Mouse (Mus musculus): ENCODE measurements around the gene Gpr85. TPM values are rescaled to one million over a fixed set of nuclear protein-coding genes. Genes with fewer than 3 reads are reported as not detected.

The Gpr85 gene
- total and polyA plus RNA-seq, 3 experiments: 0.20 to 0.59 (median 0.35) TPM

DNA sequence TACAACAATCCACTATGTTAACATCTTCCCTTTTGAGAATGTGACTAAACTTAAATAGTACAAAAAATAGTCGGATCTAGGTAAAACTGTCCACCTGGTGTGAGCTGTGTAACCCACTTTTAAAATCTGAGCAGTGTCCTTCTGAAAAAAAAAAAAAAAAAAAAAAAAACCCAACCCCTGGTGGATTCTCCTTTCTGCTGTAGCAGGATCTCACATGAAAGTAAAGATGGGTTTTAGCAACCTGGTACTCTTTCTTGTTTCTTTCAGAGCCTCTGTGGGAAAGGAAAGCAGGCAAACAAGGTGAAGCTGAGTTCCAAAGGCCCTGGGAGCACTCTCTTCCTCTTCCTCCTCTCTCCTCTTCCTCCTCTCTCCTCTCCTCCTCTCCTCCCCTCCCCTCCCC, 10.9 kb downstream of the Gpr85 start:
- Histone ChIP-seq H3K4me2 (ENCODE audit: insufficient read depth, low read depth, poor library complexity, severe bottlenecking) (no peak overlapping the region), H3K27ac (ENCODE audit: insufficient read depth, low read depth) (no peak overlapping the region), H3K4me1 (ENCODE audit: control insufficient read depth in 1 of 2, insufficient read depth in 2 of 2) (no peaks in the 10 kb centered on the region), H3K9ac (ENCODE audit: insufficient read depth, low read depth) (no peak overlapping the region), H3K27me3 (replicated peaks) (no peaks in the 10 kb centered on the region), H3K36me3 (replicated peaks in 1 of 2; ENCODE audit: control insufficient read depth in 1 of 2, insufficient read depth in 1 of 2, low read length in 1 of 2) (no peaks in the 10 kb centered on the region), H3K9me3 (replicated peaks; ENCODE audit: low read length) (no peaks in the 10 kb centered on the region), H3K4me3 (replicated peaks in 1 of 3; ENCODE audit: low read depth in 2 of 3, low read length in 2 of 3, poor library complexity in 1 of 3) (no peak overlapping the region), H3K79me2 (replicated peaks; ENCODE audit: control insufficient read depth, extremely low read depth, insufficient read depth, poor library complexity, severe bottlenecking) (no peaks in the 10 kb centered on the region)
- dilution Hi-C loops (cut with MboI; ENCODE audit: extremely low pct_ligation_motif_present, extremely low pct_unique_long_range_greater_than_20kb, low sequenced_read_pairs): no loop called here
- TF ChIP-seq ZNF384 (IDR thresholded peaks at IDR 0.05; ENCODE audit: low read depth, low read length): peak; percentile 76
- no peak for TF ChIP-seq IRF4 (IDR thresholded peaks at IDR 0.05; ENCODE audit: low read depth, low read length)
- in situ Hi-C loops (cut with MboI; ENCODE audit: low pct_ligation_motif_present, low pct_unique_long_range_greater_than_20kb, low sequenced_read_pairs): no loop called here
- DNase-seq (ENCODE audit: extremely low read depth): no peak

DNA sequence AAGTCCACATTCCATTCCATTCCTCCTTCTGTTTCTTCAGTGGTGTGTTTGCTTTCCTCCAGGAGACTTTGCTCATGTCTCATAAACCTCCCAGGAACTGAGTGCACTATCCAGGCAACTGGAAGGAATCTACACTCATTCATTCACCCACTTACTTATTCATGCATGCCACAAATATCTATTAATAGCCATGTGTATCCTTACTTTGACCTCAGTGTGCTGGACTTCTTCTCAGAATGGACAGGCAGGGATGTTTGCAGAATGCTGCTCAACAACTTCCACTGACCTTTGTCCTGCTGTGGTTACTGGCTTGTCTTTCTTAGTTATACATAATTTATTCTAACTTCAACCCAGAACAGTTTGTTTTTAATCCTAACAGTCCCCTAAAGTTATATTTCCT, 23.1 kb downstream of the Gpr85 start:
- H3K9ac ChIP-seq (ENCODE audit: insufficient read depth, low read depth): no peak overlapping the region
- in situ Hi-C loops (cut with MboI; ENCODE audit: low pct_ligation_motif_present, low pct_unique_long_range_greater_than_20kb, low sequenced_read_pairs) (no loop called here), dilution Hi-C loops (cut with MboI; ENCODE audit: extremely low pct_ligation_motif_present, extremely low pct_unique_long_range_greater_than_20kb, low sequenced_read_pairs) (no loop called here)
- TF ChIP-seq EP300 (IDR thresholded peaks at IDR 0.05; ENCODE audit: low read length): no peak
- TF ChIP-seq USF2 (conservative IDR thresholded peaks at IDR 0.05; ENCODE audit: low read depth, low read length): no peak
- no peaks in the 10 kb centered on the region for H3K79me2 ChIP-seq (replicated peaks; ENCODE audit: control insufficient read depth, extremely low read depth, insufficient read depth, poor library complexity, severe bottlenecking)
- no peak overlapping the region for H3K4me3 ChIP-seq (replicated peaks in 1 of 3; ENCODE audit: low read depth in 2 of 3, low read length in 2 of 3, poor library complexity in 1 of 3)
- no peaks in the 10 kb centered on the region for H3K4me1 ChIP-seq (ENCODE audit: control insufficient read depth in 1 of 2, insufficient read depth in 2 of 2)
- H3K27me3 ChIP-seq (replicated peaks): no peaks in the 10 kb centered on the region
- H3K4me2 ChIP-seq (ENCODE audit: insufficient read depth, low read depth, poor library complexity, severe bottlenecking): no peak overlapping the region
- H3K9me3 ChIP-seq (replicated peaks; ENCODE audit: low read length): no peaks in the 10 kb centered on the region
- DNase-seq (ENCODE audit: extremely low read depth): no peak
- H3K27ac ChIP-seq (ENCODE audit: insufficient read depth, low read depth): no peak overlapping the region
- H3K36me3 ChIP-seq (replicated peaks in 1 of 2; ENCODE audit: control insufficient read depth in 1 of 2, insufficient read depth in 1 of 2, low read length in 1 of 2): no peaks in the 10 kb centered on the region

GRCm38 (mm10) chr6:13812157-13812556, 27.6 kb downstream of the Gpr85 start:
- no peak overlapping the region for H3K4me2 ChIP-seq (ENCODE audit: insufficient read depth, low read depth, poor library complexity, severe bottlenecking)
- no peak for DNase-seq (ENCODE audit: extremely low read depth)
- no peaks in the 10 kb centered on the region for H3K4me1 ChIP-seq (ENCODE audit: control insufficient read depth in 1 of 2, insufficient read depth in 2 of 2)
- TF ChIP-seq CHD1 (IDR thresholded peaks at IDR 0.05; ENCODE audit: low read depth, low read length): no peak
- no peak for TF ChIP-seq TCF12 (IDR thresholded peaks at IDR 0.05; ENCODE audit: low read depth, low read length)
- TF ChIP-seq ELF1 (IDR thresholded peaks at IDR 0.05; ENCODE audit: low read depth, low read length): no peak
- no peak for TF ChIP-seq SMC3 (IDR thresholded peaks at IDR 0.05; ENCODE audit: low read depth, low read length)
- H3K9me3 ChIP-seq (replicated peaks; ENCODE audit: low read length): no peaks in the 10 kb centered on the region
- no peaks in the 10 kb centered on the region for H3K27me3 ChIP-seq (replicated peaks)
- H3K36me3 ChIP-seq (replicated peaks in 1 of 2; ENCODE audit: control insufficient read depth in 1 of 2, insufficient read depth in 1 of 2, low read length in 1 of 2): no peaks in the 10 kb centered on the region
- H3K4me3 ChIP-seq (replicated peaks in 1 of 3; ENCODE audit: low read depth in 2 of 3, low read length in 2 of 3, poor library complexity in 1 of 3): no peak overlapping the region
- H3K27ac ChIP-seq (ENCODE audit: insufficient read depth, low read depth): no peak overlapping the region
- H3K79me2 ChIP-seq (replicated peaks; ENCODE audit: control insufficient read depth, extremely low read depth, insufficient read depth, poor library complexity, severe bottlenecking): no peaks in the 10 kb centered on the region
- in situ Hi-C loops (cut with MboI; ENCODE audit: low pct_ligation_motif_present, low pct_unique_long_range_greater_than_20kb, low sequenced_read_pairs): no loop called here
- dilution Hi-C loops (cut with MboI; ENCODE audit: extremely low pct_ligation_motif_present, extremely low pct_unique_long_range_greater_than_20kb, low sequenced_read_pairs): no loop called here
- no peak overlapping the region for H3K9ac ChIP-seq (ENCODE audit: insufficient read depth, low read depth)

DNA sequence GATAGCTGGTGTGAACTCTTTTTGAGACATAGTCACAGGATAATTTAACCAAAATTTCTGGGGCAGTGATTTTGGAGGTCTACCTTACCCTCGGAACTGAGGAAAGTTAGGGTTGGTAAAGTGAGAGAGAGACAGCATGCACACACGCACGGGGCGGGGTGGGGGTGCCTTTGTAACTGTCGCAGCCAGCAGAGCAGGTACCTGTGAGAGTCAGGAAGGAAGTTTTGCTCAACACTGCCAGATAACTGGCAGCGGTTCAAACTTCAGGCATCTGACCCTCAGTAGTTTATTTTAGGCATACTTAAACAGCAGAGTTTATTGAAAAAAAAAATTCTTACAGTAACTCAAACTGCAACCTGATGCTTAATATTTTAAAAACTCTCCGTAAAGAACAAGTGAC, 39.7 kb downstream of the Gpr85 start:
- H3K4me2 ChIP-seq (ENCODE audit: insufficient read depth, low read depth, poor library complexity, severe bottlenecking): no peak overlapping the region
- dilution Hi-C loops (cut with MboI; ENCODE audit: extremely low pct_ligation_motif_present, extremely low pct_unique_long_range_greater_than_20kb, low sequenced_read_pairs): no loop called here

More for the DNA sequence above, 39.7 kb downstream of the Gpr85 start:
- H3K4me3 ChIP-seq (replicated peaks in 1 of 3; ENCODE audit: low read depth in 2 of 3, low read length in 2 of 3, poor library complexity in 1 of 3): no peak overlapping the region
- no peaks in the 10 kb centered on the region for H3K4me1 ChIP-seq (ENCODE audit: control insufficient read depth in 1 of 2, insufficient read depth in 2 of 2)
- H3K9me3 ChIP-seq (replicated peaks; ENCODE audit: low read length): no peaks in the 10 kb centered on the region
- H3K36me3 ChIP-seq (replicated peaks in 1 of 2; ENCODE audit: control insufficient read depth in 1 of 2, insufficient read depth in 1 of 2, low read length in 1 of 2): no peaks in the 10 kb centered on the region
- in situ Hi-C loops (cut with MboI; ENCODE audit: low pct_ligation_motif_present, low pct_unique_long_range_greater_than_20kb, low sequenced_read_pairs): no loop called here
- H3K9ac ChIP-seq (ENCODE audit: insufficient read depth, low read depth): no peak overlapping the region
- no peaks in the 10 kb centered on the region for H3K79me2 ChIP-seq (replicated peaks; ENCODE audit: control insufficient read depth, extremely low read depth, insufficient read depth, poor library complexity, severe bottlenecking)
- H3K27me3 ChIP-seq (replicated peaks): no peaks in the 10 kb centered on the region
- TF ChIP-seq KAT2A (IDR thresholded peaks at IDR 0.05; ENCODE audit: insufficient replicate concordance, low read length) (no peak), BHLHE40 (IDR thresholded peaks at IDR 0.05; ENCODE audit: low read depth, low read length) (no peak), SMC3 (IDR thresholded peaks at IDR 0.05; ENCODE audit: low read depth, low read length) (no peak), GABPA (IDR thresholded peaks at IDR 0.05; ENCODE audit: insufficient replicate concordance, low read depth, low read length) (no peak), JUND (conservative IDR thresholded peaks at IDR 0.05; ENCODE audit: low read depth, low read length) (no peak), IRF4 (IDR thresholded peaks at IDR 0.05; ENCODE audit: low read depth, low read length) (no peak), PAX5 (IDR thresholded peaks at IDR 0.05; ENCODE audit: low read length) (no peak), RCOR1 (conservative IDR thresholded peaks at IDR 0.05; ENCODE audit: low read depth, low read length) (no peak), MEF2A (IDR thresholded peaks at IDR 0.05; ENCODE audit: borderline replicate concordance, low read depth, low read length) (no peak), ELF1 (IDR thresholded peaks at IDR 0.05; ENCODE audit: low read depth, low read length) (no peak), ETS1 (conservative IDR thresholded peaks at IDR 0.05; ENCODE audit: low read depth, low read length) (no peak), TBP (conservative IDR thresholded peaks at IDR 0.05; ENCODE audit: low read depth, low read length) (no peak)
- no peak for DNase-seq (ENCODE audit: extremely low read depth)
- H3K27ac ChIP-seq (ENCODE audit: insufficient read depth, low read depth): no peak overlapping the region
